Mouse (Mus musculus) G1E (cell line): ENCODE data around the gene Wdr63. TPM values are rescaled to one million over a fixed set of nuclear protein-coding genes. Genes with fewer than 3 reads are reported as not detected.

Source experiments
- ATAC-seq: 2 replicates; pipeline ENCODE4 v1.8.0; 2016; ENCODE audit warnings: mild to moderate bottlenecking; ENCODE audit not compliant: insufficient number of reproducible peaks, poor library complexity, low FRiP score, severe bottlenecking; ENCODE audit errors: extremely low read depth
- DNase-seq: peaks from one replicate; pipeline ENCODE4 v3.0.0; 2012; ENCODE audit warnings: low spot score
- H3K27me3 ChIP-seq: 2 replicates; pipeline ENCODE4 v1.6.1; 2012; ENCODE audit warnings: mild to moderate bottlenecking, low read length, inconsistent platforms; ENCODE audit not compliant: insufficient read depth
- H3K36me3 ChIP-seq: replicated peaks from 2 replicates; pipeline ENCODE3; 2012; ENCODE audit warnings: mild to moderate bottlenecking, inconsistent platforms
- H3K4me1 ChIP-seq: 2 replicates; pipeline ENCODE4 v1.6.1; 2012; ENCODE audit warnings: low read depth, low read length, inconsistent platforms, mixed read lengths; ENCODE audit not compliant: insufficient read depth
- H3K4me3 ChIP-seq: 2 replicates; pipeline ENCODE4 v1.5.1; 2012; ENCODE audit warnings: low read depth, mild to moderate bottlenecking, inconsistent platforms, low read length, moderate library complexity, mixed read lengths
- H3K9me3 ChIP-seq: replicated peaks from 2 replicates; pipeline ENCODE4 v1.6.1; 2012; ENCODE audit warnings: inconsistent platforms
- CTCF ChIP-seq: IDR thresholded peaks from 2 replicates; pipeline ENCODE4 v1.5.1; 2012; ENCODE audit warnings: low read depth, low read length, inconsistent platforms, mixed read lengths
- GATA1 ChIP-seq: IDR thresholded peaks from 2 replicates; pipeline ENCODE4 v1.6.1; 2012; ENCODE audit warnings: borderline replicate concordance, low read length, inconsistent platforms, mixed read lengths
- GATA2 ChIP-seq: IDR thresholded peaks from 2 replicates; pipeline ENCODE4 v1.6.1; 2012; ENCODE audit warnings: low read depth, low read length, inconsistent platforms, borderline replicate concordance
- POLR2AphosphoS5 ChIP-seq: IDR thresholded peaks from 2 replicates; pipeline ENCODE4 v1.6.1; 2012; ENCODE audit warnings: low read depth, low read length, inconsistent platforms; ENCODE audit not compliant: insufficient replicate concordance
- TAL1 ChIP-seq: conservative IDR thresholded peaks from 2 replicates; pipeline ENCODE4 v1.6.1; 2012; ENCODE audit warnings: low read depth, low read length, inconsistent platforms, mixed read lengths
- polyA plus RNA-seq: library from polyadenylated mRNA; stranded (reverse); fragments of >175 nt; gene quantifications from 2 replicates; pipeline ENCODE4 v1.2.3, GENCODE M21; 2012
- total RNA-seq, 2 experiments: library from RNA; stranded (forward) in 1 of 2; stranded (reverse) in 1 of 2; fragments of 200-1000 nt in 1 of 2; fragments of >200 nt in 1 of 2; fragmentation: Nextera tagmentation in 1 of 2; gene quantifications; 2 replicates each; pipeline ENCODE4 v1.2.3; 2014 to 2017

Wdr63 gene
- total RNA-seq (2014; fragmentation: Nextera tagmentation) = not detected in 2 replicates
- total RNA-seq (2017) = 0.35 TPM in 1 of 2 replicates, not detected in the other
- polyA plus RNA-seq = not detected in 2 replicates

GRCm38 (mm10) chr3:146107921-146108571 is at the start of gene Wdr63:
TSS of gene Wdr63 (minus strand) at chr3:146108130.
- TF ChIP-seq GATA1 (no peak), TAL1 (no peak), CTCF (no peak), GATA2 (no peak), POLR2AphosphoS5 (no peak)
- Histone ChIP-seq H3K4me3 (no peak within 1 kb of the TSS), H3K9me3 (no peaks in the 10 kb centered on the region), H3K27me3 (peaks cover under 1% of the 10 kb centered on the region; the same call in 1 of the 2 replicates), H3K36me3 (no peaks in the 10 kb centered on the region), H3K4me1 (no peaks in the 10 kb centered on the region)
- ATAC-seq (no peak), DNase-seq (no peak)

- no peaks in the 10 kb centered on the region for H3K4me1 ChIP-seq
- ATAC-seq = no peak
Observed at GRCm38 (mm10) chr3:146156811-146157210, 48.9 kb upstream of the Wdr63 start.

GRCm38 (mm10) chr3:146155628-146156576 is 48.0 kb upstream of the Wdr63 start:
- no peak for TF ChIP-seq POLR2AphosphoS5
- no peak for TF ChIP-seq GATA2
- TF ChIP-seq TAL1 = no peak
- no peak for TF ChIP-seq GATA1
- TF ChIP-seq CTCF = no peak
- H3K4me1 ChIP-seq = no peaks in the 10 kb centered on the region
- H3K4me3 ChIP-seq = no peak overlapping the region
- no peak for DNase-seq
- peaks cover 7% of the 10 kb centered on the region; the same call in 1 of the 2 replicates for H3K27me3 ChIP-seq
- no peaks in the 10 kb centered on the region for H3K36me3 ChIP-seq
- ATAC-seq = no peak
- H3K9me3 ChIP-seq = no peaks in the 10 kb centered on the region

More at GRCm38 (mm10) chr3:146156811-146157210, 48.9 kb upstream of the Wdr63 start:
- no peaks in the 10 kb centered on the region for H3K9me3 ChIP-seq
- H3K27me3 ChIP-seq = peaks cover 7% of the 10 kb centered on the region; the same call in 1 of the 2 replicates
- H3K4me3 ChIP-seq = no peak overlapping the region
- no peak for TF ChIP-seq GATA1
- TF ChIP-seq POLR2AphosphoS5 = no peak
- no peak for TF ChIP-seq GATA2
- TF ChIP-seq TAL1 = no peak
- TF ChIP-seq CTCF = no peak
- H3K36me3 ChIP-seq = no peaks in the 10 kb centered on the region
- no peak for DNase-seq

GRCm38 (mm10) chr3:146153862-146154611 is 46.1 kb upstream of the Wdr63 start:
- DNase-seq = no peak
- TF ChIP-seq POLR2AphosphoS5 (no peak), CTCF (no peak), GATA1 (no peak), TAL1 (no peak), GATA2 (no peak)
- no peak overlapping the region for H3K4me3 ChIP-seq

GRCm38 (mm10) chr3:146152913-146153312 is 45.0 kb upstream of the Wdr63 start:
- no peak overlapping the region for H3K4me3 ChIP-seq
- no peak for TF ChIP-seq GATA1
- no peak for TF ChIP-seq GATA2
- no peak for TF ChIP-seq CTCF
- TF ChIP-seq POLR2AphosphoS5 = no peak
- H3K27me3 ChIP-seq = peaks cover 10% of the 10 kb centered on the region; the same call in 1 of the 2 replicates
- H3K4me1 ChIP-seq = no peaks in the 10 kb centered on the region
- ATAC-seq (no peak), DNase-seq (no peak)
- H3K36me3 ChIP-seq = no peaks in the 10 kb centered on the region
- no peaks in the 10 kb centered on the region for H3K9me3 ChIP-seq

More at GRCm38 (mm10) chr3:146153862-146154611, 46.1 kb upstream of the Wdr63 start:
- Histone ChIP-seq H3K4me1 (no peaks in the 10 kb centered on the region), H3K36me3 (no peaks in the 10 kb centered on the region), H3K9me3 (no peaks in the 10 kb centered on the region), H3K27me3 (peaks cover 10% of the 10 kb centered on the region; the same call in 1 of the 2 replicates)
- ATAC-seq = no peak
